Mouse (Mus musculus) heart, adult 2 months (tissue): ENCODE data around the gene Rec8. TPM values are rescaled to one million over a fixed set of nuclear protein-coding genes. Genes with fewer than 3 reads are reported as not detected.

Source experiments
- DNase-seq, 2 experiments: peaks; one replicate each; pipeline ENCODE4 v3.0.0; 2021
- H3K27ac ChIP-seq: fragments of 200-600 bp; 2 replicates; pipeline ENCODE4 v1.8.1; 2022
- H3K27me3 ChIP-seq: fragments of 200-500 bp; 2 replicates; pipeline ENCODE4 v1.6.1; 2012; ENCODE audit warnings: mild to moderate bottlenecking, low read length, inconsistent platforms, mixed read lengths; ENCODE audit not compliant: control insufficient read depth, insufficient read depth
- H3K36me3 ChIP-seq: fragments of 200-500 bp; 2 replicates; pipeline ENCODE4 v1.6.1; 2012; ENCODE audit warnings: low read length, inconsistent platforms; ENCODE audit not compliant: control insufficient read depth, insufficient read depth
- H3K4me1 ChIP-seq: fragments of 200-500 bp; 2 replicates; pipeline ENCODE4 v1.6.1; 2011; ENCODE audit warnings: low read length; ENCODE audit not compliant: control insufficient read depth, insufficient read depth
- H3K4me3 ChIP-seq: fragments of 200-600 bp; 2 replicates; pipeline ENCODE4 v1.8.1; 2022
- H3K79me2 ChIP-seq: fragments of 200-500 bp; replicated peaks from 2 replicates; pipeline ENCODE4 v1.6.1; 2012; ENCODE audit warnings: mild to moderate bottlenecking, inconsistent platforms, low read length, moderate library complexity, mixed read lengths; ENCODE audit not compliant: control insufficient read depth, insufficient read depth
- H3K9ac ChIP-seq: fragments of 200-500 bp; 2 replicates; pipeline ENCODE4 v1.6.1; 2012; ENCODE audit warnings: low read depth, mild to moderate bottlenecking, control low read depth, inconsistent platforms, low read length, mixed read lengths
- CTCF ChIP-seq: fragments of 200-600 bp; IDR thresholded peaks from 2 replicates; pipeline ENCODE4 v1.8.1; 2022; ENCODE audit warnings: antibody characterized with exemption, mild to moderate bottlenecking, moderate library complexity
- EP300 ChIP-seq: fragments of 200-500 bp; IDR thresholded peaks from 2 replicates; pipeline ENCODE4 v1.6.1; 2011; ENCODE audit warnings: low read depth, low read length, control low read depth; ENCODE audit not compliant: insufficient read depth
- POLR2A ChIP-seq: fragments of 200-500 bp; IDR thresholded peaks from 2 replicates; pipeline ENCODE4 v1.6.1; 2011; ENCODE audit warnings: mild to moderate bottlenecking, low read depth, low read length, control low read depth; ENCODE audit not compliant: insufficient read depth
- WGBS: fragments of 180-500 bp; shearing (Covaris S2); methylation state at CpG from one replicate; pipeline ENCODE4 v1.1.7; 2018; 5-methylcytosine and 5-hydroxymethylcytosine counted together
- intact Hi-C: fragments of 180-260 bp; cut with DNase I; formaldehyde crosslinking; loops from one replicate; pipeline ENCODE4 v1.15.1; 2025
- polyA plus RNA-seq: library from polyadenylated mRNA; depleted of rRNA; stranded (reverse); fragments of >200 nt; gene quantifications from 2 replicates; pipeline ENCODE4 v1.2.3, GENCODE M21; 2012
- total RNA-seq, 2 experiments: library from RNA; stranded (reverse); gene quantifications; 2 replicates each; pipeline ENCODE4 v1.2.3; 2021

Gene Rec8
- total and polyA plus RNA-seq, 3 experiments = 0.29 to 0.32 TPM; not detected in 1

DNA sequence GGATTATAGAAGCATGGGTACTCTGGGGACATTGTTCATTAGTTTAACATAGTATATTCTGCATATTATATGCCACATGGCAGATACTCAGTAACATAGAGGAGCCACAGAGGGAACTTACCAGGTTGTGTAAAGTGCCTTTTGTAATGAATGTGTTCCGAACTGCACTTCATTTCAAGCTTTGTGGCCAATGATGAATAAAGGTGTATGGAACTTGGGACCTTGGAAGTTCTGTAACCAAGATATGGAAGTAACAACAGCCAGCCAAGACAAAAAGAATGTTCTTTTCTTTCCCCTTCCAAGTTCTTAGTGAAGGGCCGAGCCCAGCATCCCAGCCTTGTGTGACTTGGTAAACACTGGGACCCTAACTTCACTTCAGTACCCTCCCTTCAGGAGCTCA is 32.0 kb downstream of the Rec8 start, which contains the start of gene Tssk4:
Gene Tssk4, plus strand, starts transcription at position 301 of the 400 bp plus-strand sequence.
- no peak within 1 kb of the TSS for H3K4me3 ChIP-seq
- no peaks in the 10 kb centered on the region for H3K27me3 ChIP-seq
- H3K9ac ChIP-seq = no peak within 1 kb of the TSS
- WGBS = 90% methylated on average over 2 of the region's 2 CpGs
- H3K79me2 ChIP-seq = no peaks in the 10 kb centered on the region
- H3K36me3 ChIP-seq = no peaks in the 10 kb centered on the region
- H3K4me1 ChIP-seq = no peaks in the 10 kb centered on the region
- no peak within 1 kb of the TSS for H3K27ac ChIP-seq
- intact Hi-C loops = no loop called here
- TF ChIP-seq POLR2A (no peak), EP300 (no peak), CTCF (no peak)
- DNase-seq = no peak

DNA sequence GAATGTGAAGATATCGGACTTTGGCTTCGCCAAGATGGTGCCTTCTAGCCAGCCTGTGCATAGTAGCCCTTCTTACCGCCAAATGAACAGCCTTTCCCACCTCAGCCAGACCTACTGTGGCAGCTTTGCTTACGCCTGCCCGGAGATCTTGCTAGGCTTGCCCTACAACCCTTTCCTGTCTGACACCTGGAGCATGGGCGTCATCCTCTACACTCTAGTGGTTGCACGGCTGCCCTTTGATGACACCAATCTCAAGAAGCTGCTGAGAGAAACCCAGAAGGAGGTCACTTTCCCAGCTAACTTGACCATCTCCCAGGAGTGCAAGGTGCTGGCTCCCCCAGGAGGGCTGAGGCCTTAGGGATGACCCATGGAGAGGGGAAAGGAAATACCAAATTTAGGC is 33.7 kb downstream of the Rec8 start:
- WGBS = 80% methylated on average over 7 of the region's 7 CpGs
- intact Hi-C loops = no loop called here
- no peaks in the 10 kb centered on the region for H3K79me2 ChIP-seq
- H3K4me1 ChIP-seq = no peaks in the 10 kb centered on the region
- H3K36me3 ChIP-seq = no peaks in the 10 kb centered on the region
- DNase-seq = no peak
- H3K9ac ChIP-seq = no peak overlapping the region
- no peak overlapping the region for H3K4me3 ChIP-seq
- H3K27me3 ChIP-seq = no peaks in the 10 kb centered on the region
- TF ChIP-seq CTCF (no peak), EP300 (no peak), POLR2A (no peak)
- no peak overlapping the region for H3K27ac ChIP-seq

DNA sequence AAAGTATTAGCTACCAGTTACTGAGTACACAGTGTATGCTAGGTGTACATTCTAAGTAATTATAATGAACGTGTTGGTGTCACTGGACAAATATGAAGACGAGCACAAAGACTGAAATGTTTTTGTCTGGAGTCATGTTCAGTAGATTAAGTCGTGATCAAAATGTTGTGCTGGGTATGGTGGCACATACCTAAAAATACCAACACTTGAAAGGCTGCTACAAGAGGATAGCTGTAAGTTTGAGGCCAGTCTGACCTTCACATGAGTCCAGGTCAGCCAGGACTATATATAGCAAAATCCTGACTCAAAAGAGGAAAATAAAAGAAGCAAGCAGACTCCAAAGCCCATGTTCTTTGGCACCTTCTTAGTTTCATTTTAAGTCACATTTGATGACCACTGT is 39.1 kb downstream of the Rec8 start:
- Histone ChIP-seq H3K9ac (no peak overlapping the region), H3K27ac (peak overlapping the region; percentile 88), H3K4me3 (no peak overlapping the region), H3K27me3 (no peaks in the 10 kb centered on the region), H3K79me2 (no peaks in the 10 kb centered on the region), H3K4me1 (peaks cover 1% of the 10 kb centered on the region), H3K36me3 (peaks cover 12% of the 10 kb centered on the region; the same call in 1 of the 2 replicates)
- TF ChIP-seq POLR2A (no peak), CTCF (no peak), EP300 (no peak)
- intact Hi-C loops = no loop called here
- WGBS = 48% methylated on average over 3 of the region's 3 CpGs
- no peak for DNase-seq

DNA sequence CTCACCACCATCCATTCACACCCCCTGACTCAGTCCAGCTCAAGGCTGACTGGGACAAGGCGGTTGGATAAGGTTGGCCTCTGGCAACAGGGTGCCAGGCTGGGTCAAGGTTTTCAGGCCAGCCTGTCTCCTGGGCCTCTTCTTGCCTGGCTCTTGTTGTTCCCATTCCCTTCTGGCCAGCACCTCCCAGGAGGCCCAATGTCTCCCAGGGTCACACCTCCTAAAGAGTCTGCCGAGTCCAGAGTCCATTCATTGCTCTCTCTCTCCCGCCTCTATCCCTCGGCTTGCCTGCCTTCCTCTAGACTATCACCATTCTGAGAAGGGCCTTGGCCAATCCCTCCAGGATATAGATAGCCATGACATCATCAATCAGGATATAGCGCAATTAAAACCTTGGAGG is 40.2 kb downstream of the Rec8 start:
- WGBS = 65% methylated on average over 5 of the region's 5 CpGs
- Histone ChIP-seq H3K36me3 (peaks cover 12% of the 10 kb centered on the region; the same call in 1 of the 2 replicates), H3K27me3 (no peaks in the 10 kb centered on the region), H3K4me3 (no peak overlapping the region), H3K4me1 (peaks cover 1% of the 10 kb centered on the region), H3K9ac (no peak overlapping the region), H3K79me2 (no peaks in the 10 kb centered on the region), H3K27ac (peak overlapping the region; percentile 88)
- TF ChIP-seq POLR2A (no peak), CTCF (no peak), EP300 (no peak)
- intact Hi-C loops = no loop called here
- DNase-seq = peak in 1 of 2 experiments; percentile 33

DNA sequence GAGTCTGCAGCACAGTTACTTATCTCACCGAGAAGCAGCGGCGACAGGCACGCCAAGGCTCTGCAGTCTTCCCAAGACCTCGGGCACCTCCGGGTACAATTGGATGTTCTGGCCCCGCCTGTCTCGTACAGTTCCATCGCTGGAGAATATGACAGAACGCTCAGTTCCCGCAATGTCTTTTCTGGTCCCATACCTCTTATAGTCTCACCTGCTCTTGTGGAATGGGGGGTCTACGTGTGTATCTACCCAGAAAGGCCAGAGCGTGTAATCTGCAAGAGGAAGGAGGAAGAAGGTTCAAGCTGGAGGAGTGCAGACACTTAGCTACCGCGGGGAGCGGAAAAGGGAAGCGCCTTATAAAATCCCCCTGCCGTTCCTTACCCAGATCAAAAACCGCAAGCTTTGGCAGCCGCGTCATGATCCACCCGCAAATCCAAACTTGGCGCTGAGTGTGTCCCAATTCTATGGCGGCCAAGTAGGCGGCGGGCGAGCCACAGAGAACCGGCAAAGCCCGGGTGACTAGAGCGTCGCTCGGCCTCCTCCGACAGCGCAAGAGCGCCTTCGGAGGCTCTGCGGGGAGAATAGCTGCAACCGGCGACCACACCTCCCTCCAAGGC is 42.2 kb downstream of the Rec8 start, which contains the start of gene Mdp1:
Gene Mdp1, minus strand, starts transcription at position 549 of the 614 bp plus-strand sequence.
- Histone ChIP-seq H3K9ac (peak within 1 kb of the TSS; percentile 79), H3K36me3 (peaks cover 12% of the 10 kb centered on the region; the same call in 1 of the 2 replicates), H3K27me3 (no peaks in the 10 kb centered on the region), H3K27ac (peak within 1 kb of the TSS; percentile 84), H3K4me1 (peaks cover 1% of the 10 kb centered on the region), H3K79me2 (no peaks in the 10 kb centered on the region), H3K4me3 (peak within 1 kb of the TSS; percentile 63)
- intact Hi-C loops = loop anchor here (2.0 kb wide), 1 partner anchor 17 kb away; the partner anchor contains the start of gene Tm9sf1
- TF ChIP-seq CTCF = peak; percentile 80
- 0 out of 2 replicates have a peak, but pooled peaks have one; percentile 23 for TF ChIP-seq EP300
- peak; percentile 54 for TF ChIP-seq POLR2A
- WGBS = under 1% methylated on average over 39 of the region's 39 CpGs
- peak; percentile 82 to 88 for DNase-seq

DNA sequence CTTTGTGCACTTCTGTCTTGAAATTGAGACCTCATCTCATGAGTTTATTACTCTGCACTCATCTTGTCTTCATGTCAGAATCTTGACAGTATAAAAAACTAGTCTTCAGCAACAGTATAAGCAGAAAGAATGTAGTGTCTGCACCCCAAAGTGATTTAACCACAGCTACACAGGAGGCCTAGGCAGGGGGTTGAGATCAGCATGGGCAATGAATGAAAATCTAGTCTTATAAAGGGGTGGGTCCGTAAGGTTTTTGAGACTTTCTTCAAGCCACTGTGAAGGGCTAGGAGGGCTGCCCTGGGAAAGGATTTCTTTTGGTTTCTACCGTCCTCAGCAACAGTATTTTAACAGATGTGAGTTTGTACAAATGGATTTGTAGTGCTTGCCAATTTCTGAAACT is 42.8 kb downstream of the Rec8 start:
- intact Hi-C loops = loop anchor here (2.0 kb wide), 1 partner anchor 18 kb away; the partner anchor contains the start of gene Tm9sf1
- 36% methylated on average over 2 of the region's 2 CpGs for WGBS
- peak overlapping the region; percentile 1; the same call in 1 of the 2 replicates for H3K27ac ChIP-seq
- no peak overlapping the region for H3K9ac ChIP-seq
- no peak for DNase-seq
- peaks cover 1% of the 10 kb centered on the region for H3K4me1 ChIP-seq
- H3K36me3 ChIP-seq = peaks cover 12% of the 10 kb centered on the region; the same call in 1 of the 2 replicates
- no peaks in the 10 kb centered on the region for H3K27me3 ChIP-seq
- H3K4me3 ChIP-seq = peak overlapping the region; percentile 63
- TF ChIP-seq EP300 (no peak), CTCF (no peak), POLR2A (no peak)
- no peaks in the 10 kb centered on the region for H3K79me2 ChIP-seq
